Comparison of ENCODE assay signal across 15 mouse cellular contexts in genomic region chr1:106231345-106231744, GRCm38 (mm10). TPM values are rescaled to one million over a fixed set of nuclear protein-coding genes. Genes with fewer than 3 reads are reported as not detected.
A peak's percentile ranks its signal among the peaks of the same experiment; 100 is the strongest.
DNase-seq lines count a peak whose midpoint lies in the region; ATAC-seq and TF ChIP-seq lines count a peak whose summit lies in the region.
"Had no signal": no experiment of that assay in that cellular context is flagged by ENCODE, and none has a peak within 500 bp of the region (broad histone marks: within the 10 kb centered on the region; RNA-seq: fewer than 3 reads in every experiment).

No protein-coding gene starts in this region.

- WGBS in cerebellum, adult 2 months = 93% methylated on average over 5 of the region's 5 CpGs

- no peak for TF ChIP-seq CTCF in cerebellum, adult 2 months (IDR thresholded peaks at IDR 0.05; ENCODE audit: borderline replicate concordance, insufficient read depth, low read depth, low read length)

- TF ChIP-seq POLR2A in cerebellum, adult 2 months (IDR thresholded peaks at IDR 0.05; ENCODE audit: borderline replicate concordance, insufficient read depth, low read length) = no peak

- peaks cover 21% of the 10 kb centered on the region for H3K4me1 ChIP-seq in cerebellum, adult 2 months (ENCODE audit: control insufficient read depth, insufficient read depth, low read length)
- H3K4me1 ChIP-seq: midbrain, embryonic 10.5 days; neural tube, embryonic 12.5 days had no signal

- no peaks in the 10 kb centered on the region for H3K27me3 ChIP-seq in cerebellum, adult 2 months (ENCODE audit: control insufficient read depth, insufficient read depth, low read length)
- H3K27me3 ChIP-seq: heart, embryonic 13.5 days; neural tube, embryonic 12.5 days had no signal

- no peak overlapping the region for H3K4me3 ChIP-seq in cerebellum, adult 2 months (replicated peaks; ENCODE audit: insufficient read depth, low read depth, low read length)
- H3K4me3 ChIP-seq: heart, embryonic 13.5 days; midbrain, embryonic 10.5 days; neural tube, embryonic 12.5 days had no signal

- H3K27ac ChIP-seq in cerebellum, adult 2 months (ENCODE audit: insufficient read depth, low read length) = peak overlapping the region; percentile 67; the same call in 1 of the 2 replicates
- H3K27ac ChIP-seq: heart, embryonic 13.5 days; kidney, postnatal 0 days; midbrain, embryonic 10.5 days; neural tube, embryonic 12.5 days had no signal

- DNase-seq in cerebellum, adult 2 months = no peak
- no peak for DNase-seq in cerebellum, adult 9-10 months
- peak; percentile 26 for DNase-seq in lung, postnatal 36 days
- no peak for DNase-seq in lung, postnatal 14 days
- no peak for DNase-seq in gastrocnemius, adult 8-10 months (ENCODE audit: low spot score in 2 of 2)
- no peak for DNase-seq in urinary bladder, adult 18-20 months (ENCODE audit: low spot score in 2 of 2)
- DNase-seq: embryo, embryonic 11 days; kidney, adult 11 months; spleen, adult 18-20 months had no signal

- peak; percentile 86 to 92 for ATAC-seq in hematopoietic stem cell, adult 5-6 weeks (replicated peaks in 1 of 2; ENCODE audit: insufficient read depth in 1 of 2, low FRiP score in 2 of 2, low TSS enrichment in 1 of 2, low read depth in 1 of 2, poor library complexity in 2 of 2, severe bottlenecking in 2 of 2)
- ATAC-seq in monocyte, adult 5-6 weeks (replicated peaks; ENCODE audit: insufficient number of reproducible peaks, low FRiP score, low TSS enrichment, poor library complexity, severe bottlenecking) = peak; percentile 78

RNA-seq across cellular contexts. Expression of gene Phlpp1, which starts 59.8 kb away (rescaled TPM):
- polyA plus RNA-seq in cerebellum, adult 2 months (2012; rRNA removed) = 56.1 and 59.2 TPM in 2 replicates
- 8.2 and 10.7 TPM in 2 replicates for total RNA-seq in hematopoietic stem cell, adult 5-6 weeks (2017)
- total RNA-seq in monocyte, adult 5-6 weeks (2017) = 12.1 to 19.9 TPM (median 16.2 TPM) in 3 replicates
- 1 to 10 TPM; 7.0 to 8.1 (median 7.5) TPM for total RNA-seq in gastrocnemius, adult 8-10 months (2022)
